Mouse (Mus musculus) embryonic fibroblast, embryonic 13.5 days (primary cell): ENCODE measurements around the gene Rdh19. TPM values are rescaled to one million over a fixed set of nuclear protein-coding genes. Genes with fewer than 3 reads are reported as not detected.
"Not testable (repeated sequence)": the region's sequence is repeated elsewhere in the genome, so short reads cannot be mapped to it uniquely, and the experiment has no call there.

Experiments used
- H3K27ac ChIP-seq: 2 replicates; pipeline ENCODE4 v1.5.1; 2012; ENCODE audit warnings: low read length, control low read depth, inconsistent platforms; ENCODE audit not compliant: insufficient read depth
- H3K4me1 ChIP-seq: 2 replicates; pipeline ENCODE4 v1.6.1; 2011; ENCODE audit warnings: low read length; ENCODE audit not compliant: control insufficient read depth, insufficient read depth
- H3K4me3 ChIP-seq: 2 replicates; pipeline ENCODE4 v1.5.1; 2011; ENCODE audit warnings: mild to moderate bottlenecking, control low read depth, low read length; ENCODE audit not compliant: insufficient read depth
- CTCF ChIP-seq: IDR thresholded peaks from 2 replicates; pipeline ENCODE4 v1.5.1; 2011; ENCODE audit warnings: mild to moderate bottlenecking, control low read depth, low read length, moderate library complexity, borderline replicate concordance; ENCODE audit not compliant: insufficient read depth
- POLR2A ChIP-seq: IDR thresholded peaks from 2 replicates; pipeline ENCODE4 v1.6.1; 2011; ENCODE audit warnings: low read depth, mild to moderate bottlenecking, control low read depth, low read length, moderate library complexity
- polyA plus RNA-seq: library from polyadenylated mRNA; stranded (reverse); fragments of >200 nt; gene quantifications from 2 replicates; pipeline ENCODE4 v1.2.4, GENCODE M21; 2011; ENCODE audit warnings: low read depth; ENCODE audit not compliant: missing spikeins, insufficient read length

Rdh19 gene
- polyA plus RNA-seq, 1 experiment: not detected

GRCm38 (mm10) chr10:127835292-127835691 is 14.4 kb upstream of the Rdh19 start:
- H3K27ac ChIP-seq: no peak overlapping the region
- H3K4me1 ChIP-seq: no peaks in the 10 kb centered on the region
- TF ChIP-seq POLR2A: no peak
- TF ChIP-seq CTCF: no peak
- no peak overlapping the region for H3K4me3 ChIP-seq

GRCm38 (mm10) chr10:127837793-127838192 is 11.9 kb upstream of the Rdh19 start:
- H3K27ac ChIP-seq, H3K4me3 ChIP-seq, H3K4me1 ChIP-seq: not testable (repeated sequence)

- no peak overlapping the region for H3K27ac ChIP-seq
- no peaks in the 10 kb centered on the region for H3K4me1 ChIP-seq
- no peak for TF ChIP-seq POLR2A
- no peak for TF ChIP-seq CTCF
- no peak overlapping the region for H3K4me3 ChIP-seq
Measured at GRCm38 (mm10) chr10:127838539-127838938, 11.2 kb upstream of the Rdh19 start.

GRCm38 (mm10) chr10:127840776-127841175 is 9.0 kb upstream of the Rdh19 start:
- Histone ChIP-seq H3K4me1 (no peaks in the 10 kb centered on the region), H3K4me3 (no peak overlapping the region), H3K27ac (no peak overlapping the region)
- TF ChIP-seq CTCF (no peak), POLR2A (no peak)

GRCm38 (mm10) chr10:127845945-127846344 is 3.8 kb upstream of the Rdh19 start:
- not testable (repeated sequence) for H3K4me3 ChIP-seq, H3K4me1 ChIP-seq

GRCm38 (mm10) chr10:127848089-127848488 is 1.6 kb upstream of the Rdh19 start:
- H3K4me3 ChIP-seq: no peak overlapping the region
- no peaks in the 10 kb centered on the region for H3K4me1 ChIP-seq
- H3K27ac ChIP-seq: no peak overlapping the region
- TF ChIP-seq CTCF: no peak
- TF ChIP-seq POLR2A: no peak

More at GRCm38 (mm10) chr10:127845945-127846344, 3.8 kb upstream of the Rdh19 start:
- H3K27ac ChIP-seq: not testable (repeated sequence)

GRCm38 (mm10) chr10:127856376-127856775 is 6.6 kb downstream of the Rdh19 start:
- TF ChIP-seq POLR2A: no peak
- TF ChIP-seq CTCF: no peak
- Histone ChIP-seq H3K4me3 (no peak overlapping the region), H3K4me1 (no peaks in the 10 kb centered on the region), H3K27ac (no peak overlapping the region)

- no peak for TF ChIP-seq POLR2A
- no peak for TF ChIP-seq CTCF
- no peak overlapping the region for H3K27ac ChIP-seq
- no peaks in the 10 kb centered on the region for H3K4me1 ChIP-seq
- no peak overlapping the region for H3K4me3 ChIP-seq
Measured at GRCm38 (mm10) chr10:127864931-127865330, 15.2 kb downstream of the Rdh19 start.

- H3K27ac ChIP-seq: no peak within 1 kb of the TSS
- H3K4me3 ChIP-seq: no peak within 1 kb of the TSS
- TF ChIP-seq CTCF (no peak), POLR2A (no peak)
- no peaks in the 10 kb centered on the region for H3K4me1 ChIP-seq
Measured at GRCm38 (mm10) chr10:127866232-127866631, 16.5 kb downstream of the Rdh19 start, which contains the start of gene Rdh16f2. Gene Rdh16f2 (plus strand): TSS chr10:127866474.

- Histone ChIP-seq H3K27ac (no peak overlapping the region), H3K4me1 (no peaks in the 10 kb centered on the region), H3K4me3 (no peak overlapping the region)
- TF ChIP-seq CTCF (no peak), POLR2A (no peak)
Measured at GRCm38 (mm10) chr10:127872484-127872883, 22.8 kb downstream of the Rdh19 start.

- H3K27ac ChIP-seq: no peak overlapping the region
- TF ChIP-seq POLR2A: no peak
- no peak for TF ChIP-seq CTCF
- no peak overlapping the region for H3K4me3 ChIP-seq
- no peaks in the 10 kb centered on the region for H3K4me1 ChIP-seq
Measured at GRCm38 (mm10) chr10:127877681-127878080, 28.0 kb downstream of the Rdh19 start.
